Mouse (Mus musculus) liver, postnatal 0 days (tissue): ENCODE results near the gene Efhc1. TPM values are rescaled to one million over a fixed set of nuclear protein-coding genes. Genes with fewer than 3 reads are reported as not detected.
A peak's percentile ranks its signal among the peaks of the same experiment; 100 is the strongest.

ENCODE experiments used
- ATAC-seq: fragments of 200-750 bp; cut with Nextera tagmentation; 2 replicates; pipeline ENCODE4 v1.8.0; 2017; ENCODE audit warnings: mild to moderate bottlenecking, moderate library complexity
- DNase-seq: peaks from one replicate; pipeline ENCODE4 v3.0.0-alpha.2; 2016
- H3K27ac ChIP-seq: fragments of 300-500 bp; sonication (generic); 2 replicates; pipeline ENCODE4 v1.5.1; 2014; ENCODE audit warnings: antibody characterized with exemption, moderate library complexity, mild to moderate bottlenecking, low read depth
- H3K27me3 ChIP-seq: fragments of 300-500 bp; sonication (generic); 2 replicates; pipeline ENCODE4 v1.6.1; 2014; ENCODE audit warnings: low read length, control low read depth, mixed read lengths; ENCODE audit not compliant: insufficient read depth
- H3K36me3 ChIP-seq: fragments of 300-500 bp; sonication (generic); replicated peaks from 2 replicates; pipeline ENCODE4 v1.6.1; 2014; ENCODE audit warnings: mild to moderate bottlenecking, control low read depth, low read length, moderate library complexity, mixed read lengths; ENCODE audit not compliant: insufficient read depth
- H3K4me1 ChIP-seq: fragments of 300-500 bp; sonication (generic); 2 replicates; pipeline ENCODE4 v1.6.1; 2014; ENCODE audit warnings: antibody characterized with exemption, mild to moderate bottlenecking, control low read depth; ENCODE audit not compliant: insufficient read depth
- H3K4me2 ChIP-seq: fragments of 300-500 bp; sonication (generic); 2 replicates; pipeline ENCODE4 v1.6.1; 2014; ENCODE audit warnings: low read depth, mild to moderate bottlenecking, low read length, moderate library complexity, mixed read lengths
- H3K4me3 ChIP-seq: fragments of 300-500 bp; sonication (generic); 2 replicates; pipeline ENCODE4 v1.5.1; 2014; ENCODE audit warnings: low read depth, low read length
- H3K9ac ChIP-seq: fragments of 300-500 bp; sonication (generic); replicated peaks from 2 replicates; pipeline ENCODE4 v1.6.1; 2014; ENCODE audit warnings: mild to moderate bottlenecking, moderate library complexity
- H3K9me3 ChIP-seq: fragments of 300-500 bp; sonication (generic); 2 replicates; pipeline ENCODE4 v1.6.1; 2016; ENCODE audit warnings: mild to moderate bottlenecking, control low read depth, low read length, mixed read lengths
- CTCF ChIP-seq: sonication (generic); IDR thresholded peaks from 2 replicates; pipeline ENCODE4 v1.5.1; 2016; ENCODE audit warnings: antibody characterized with exemption, low read depth
- EP300 ChIP-seq: IDR thresholded peaks from 2 replicates; pipeline ENCODE4 v1.6.1; 2016; ENCODE audit warnings: antibody characterized with exemption, low read depth, mild to moderate bottlenecking
- WGBS: fragments of 180-500 bp; shearing (Covaris S2); extraction: QIAGEN DNeasy Blood & Tissue Kit; methylation state at CpG from one replicate; pipeline ENCODE4 v1.1.7; 2014; ENCODE audit not compliant: insufficient replicate concordance; 5-methylcytosine and 5-hydroxymethylcytosine counted together
- polyA plus RNA-seq: library from polyadenylated mRNA; unstranded; fragments of >200 nt; fragmentation: Nextera tagmentation; extraction: Ambion mirVana; gene quantifications from 2 replicates; pipeline ENCODE4 v1.2.1, GENCODE M21; 2015

Gene Efhc1
- polyA plus RNA-seq, 1 experiment from 2014 or later, result 0.34 TPM

DNA sequence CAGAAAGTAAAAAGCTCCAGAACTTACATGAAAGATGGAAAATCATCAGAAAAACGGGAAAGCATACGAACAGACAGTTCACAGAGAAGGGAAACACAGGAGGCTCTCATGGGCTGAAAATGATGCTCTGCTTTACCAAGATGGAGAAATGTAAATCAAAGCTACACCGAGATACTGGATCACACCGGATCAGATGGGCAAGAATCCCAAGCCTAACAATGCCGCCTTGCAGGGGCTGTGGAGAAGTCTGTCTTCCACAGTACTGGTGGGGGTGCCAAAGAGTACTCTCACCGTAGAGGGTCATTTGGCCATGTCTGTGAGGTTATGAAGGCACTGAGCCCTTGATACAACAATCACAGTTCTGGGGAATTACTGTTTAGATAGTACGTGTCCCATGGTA, 75.1 kb downstream of the Efhc1 start:
- TF ChIP-seq EP300, result no peak
- TF ChIP-seq CTCF, result no peak
- 77% methylated on average over 7 of the region's 7 CpGs for WGBS
- Histone ChIP-seq H3K4me3 (no peak overlapping the region), H3K4me1 (peaks cover 6% of the 10 kb centered on the region; the same call in 1 of the 2 replicates), H3K4me2 (no peak overlapping the region), H3K9ac (no peak overlapping the region), H3K9me3 (no peaks in the 10 kb centered on the region), H3K27me3 (no peaks in the 10 kb centered on the region), H3K36me3 (no peaks in the 10 kb centered on the region; the same call in 1 of the 2 replicates), H3K27ac (no peak overlapping the region)
- no peak for ATAC-seq
- no peak for DNase-seq

DNA sequence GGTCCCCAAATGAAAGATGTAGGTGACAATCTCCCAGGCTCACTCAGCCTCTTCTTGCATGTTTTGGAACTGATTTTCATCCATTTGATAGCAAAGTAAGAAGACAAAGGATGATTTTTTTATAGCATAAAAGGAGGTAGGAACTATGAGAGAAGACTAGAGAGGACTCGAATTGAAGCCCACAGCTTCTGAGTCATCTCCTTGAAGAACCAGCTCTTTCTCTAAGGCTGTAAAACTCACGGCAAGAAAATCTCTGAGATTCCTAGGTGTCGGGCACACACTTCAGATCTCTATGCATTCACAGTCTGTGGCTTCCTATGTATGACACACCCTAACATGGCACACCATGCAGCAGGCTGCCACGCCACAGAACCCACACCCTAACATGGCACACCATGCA, 77.6 kb downstream of the Efhc1 start:
- Histone ChIP-seq H3K4me1 (peaks cover 6% of the 10 kb centered on the region; the same call in 1 of the 2 replicates), H3K9me3 (no peaks in the 10 kb centered on the region), H3K27ac (no peak overlapping the region), H3K27me3 (no peaks in the 10 kb centered on the region), H3K9ac (no peak overlapping the region), H3K4me2 (no peak overlapping the region), H3K4me3 (no peak overlapping the region), H3K36me3 (no peaks in the 10 kb centered on the region; the same call in 1 of the 2 replicates)
- DNase-seq (no peak), ATAC-seq (no peak)
- TF ChIP-seq CTCF, result no peak
- WGBS, result 79% methylated on average over 4 of the region's 4 CpGs

DNA sequence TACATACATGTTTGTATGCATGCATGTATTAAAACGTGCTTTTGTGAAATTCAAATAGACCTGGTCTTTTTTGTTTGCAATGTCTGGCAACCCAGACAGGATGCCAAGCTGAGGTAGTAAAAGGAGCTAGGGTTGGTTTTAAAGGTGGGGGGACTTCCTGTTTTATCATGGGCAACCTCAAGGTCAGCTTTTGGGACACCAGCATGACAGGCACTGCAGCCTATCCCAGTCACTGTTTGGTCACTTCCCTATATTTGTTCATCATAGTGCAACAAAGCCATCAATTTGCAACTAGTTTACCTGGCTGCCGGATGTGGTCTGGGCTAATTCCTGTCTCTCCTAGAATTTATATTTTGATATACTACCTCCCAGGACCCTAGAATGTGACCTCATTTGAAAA, 80.2 kb downstream of the Efhc1 start:
- no peaks in the 10 kb centered on the region; the same call in 1 of the 2 replicates for H3K36me3 ChIP-seq
- peaks cover 6% of the 10 kb centered on the region; the same call in 1 of the 2 replicates for H3K4me1 ChIP-seq
- TF ChIP-seq CTCF, result no peak
- no peak for TF ChIP-seq EP300
- no peak overlapping the region for H3K27ac ChIP-seq
- no peak overlapping the region for H3K9ac ChIP-seq
- peak; percentile 44; the same call in 1 of the 2 replicates for ATAC-seq
- H3K4me3 ChIP-seq, result no peak overlapping the region
- H3K27me3 ChIP-seq, result no peaks in the 10 kb centered on the region
- no peaks in the 10 kb centered on the region for H3K9me3 ChIP-seq
- 76% methylated on average over 2 of the region's 2 CpGs for WGBS
- DNase-seq, result no peak
- no peak overlapping the region for H3K4me2 ChIP-seq

DNA sequence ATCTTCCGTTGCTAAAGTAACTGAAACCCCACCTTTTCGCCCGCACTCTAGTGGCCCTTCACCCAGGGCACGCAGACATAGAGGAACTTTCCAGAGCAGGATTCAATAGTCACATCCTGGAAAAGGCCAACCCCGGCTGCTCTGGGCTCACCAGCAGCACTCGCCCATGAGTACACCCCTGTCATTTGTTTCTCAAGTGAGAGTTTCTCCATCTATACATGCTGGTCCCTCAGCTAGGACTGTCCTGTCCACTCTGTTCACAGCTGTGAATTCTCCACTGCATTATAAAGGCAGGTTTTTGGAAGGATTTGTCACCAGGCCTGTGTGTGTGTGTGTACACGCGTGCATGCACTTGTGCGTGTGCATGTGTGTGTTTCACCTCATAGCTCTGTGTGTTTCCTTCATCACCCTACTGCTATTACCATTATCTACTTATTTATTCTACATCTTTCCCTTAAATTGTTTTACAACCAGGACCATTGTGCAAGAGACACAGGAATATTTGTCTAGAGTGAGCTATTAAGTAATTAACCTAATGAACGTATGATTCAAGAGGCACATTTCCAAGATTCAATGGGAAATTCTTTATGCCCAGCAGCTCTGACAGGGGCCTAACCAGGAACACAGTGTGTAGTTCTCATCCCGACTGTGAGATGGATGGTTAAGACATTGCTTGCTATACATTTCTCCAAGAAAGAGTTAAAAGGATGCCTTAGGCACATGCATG, 81.8 kb downstream of the Efhc1 start:
- Histone ChIP-seq H3K4me2 (no peak overlapping the region), H3K9ac (no peak overlapping the region), H3K36me3 (no peaks in the 10 kb centered on the region; the same call in none of the 2 replicates), H3K4me3 (no peak overlapping the region), H3K27me3 (no peaks in the 10 kb centered on the region), H3K9me3 (no peaks in the 10 kb centered on the region), H3K4me1 (no peaks in the 10 kb centered on the region; the same call in 1 of the 2 replicates), H3K27ac (no peak overlapping the region)
- TF ChIP-seq EP300, result no peak
- TF ChIP-seq CTCF, result no peak
- no peak for DNase-seq
- no peak for ATAC-seq
- 83% methylated on average over 11 of the region's 11 CpGs for WGBS

DNA sequence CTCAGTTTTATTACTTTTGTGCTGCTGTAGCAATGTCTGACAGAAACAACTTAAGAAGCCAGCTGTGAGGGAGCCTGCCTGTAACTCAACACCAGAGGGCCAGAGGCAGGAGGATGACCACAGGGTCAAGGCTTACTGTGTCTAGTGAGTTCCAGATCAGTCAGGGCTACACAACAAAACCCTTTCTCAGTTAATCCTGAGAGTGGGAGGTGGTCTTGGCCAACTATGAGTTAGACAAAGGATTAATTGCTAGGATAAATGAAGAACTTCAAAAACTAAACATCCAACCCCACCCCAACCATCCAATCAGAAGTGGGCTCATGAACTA, 82.3 kb downstream of the Efhc1 start:
- Histone ChIP-seq H3K4me3 (no peak overlapping the region), H3K36me3 (no peaks in the 10 kb centered on the region; the same call in none of the 2 replicates), H3K9me3 (no peaks in the 10 kb centered on the region), H3K27ac (no peak overlapping the region), H3K4me1 (no peaks in the 10 kb centered on the region; the same call in 1 of the 2 replicates), H3K4me2 (no peak overlapping the region), H3K27me3 (no peaks in the 10 kb centered on the region), H3K9ac (no peak overlapping the region)
- TF ChIP-seq EP300 (no peak), CTCF (no peak)
- DNase-seq (no peak), ATAC-seq (no peak)

DNA sequence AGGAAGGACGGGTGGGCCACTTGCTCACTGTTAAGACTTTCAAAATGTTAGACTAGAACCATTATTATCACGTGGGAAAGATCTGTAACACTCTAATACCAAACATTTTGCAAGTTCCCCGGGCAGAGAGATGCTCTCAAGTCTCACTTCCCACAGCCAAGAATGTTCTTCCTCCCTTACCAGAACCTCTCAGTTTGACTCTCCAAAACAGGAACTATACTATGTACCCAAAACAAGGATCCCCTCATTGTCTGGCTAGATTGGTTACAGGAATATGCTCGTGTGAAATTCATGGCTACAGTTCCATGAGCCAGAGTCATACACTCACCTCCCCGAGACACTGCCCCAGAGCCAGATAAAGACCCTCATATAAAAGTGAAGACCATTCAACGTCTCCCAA, 84.5 kb downstream of the Efhc1 start:
- no peak for TF ChIP-seq CTCF
- no peak for TF ChIP-seq EP300
- DNase-seq (no peak), ATAC-seq (no peak)
- no peaks in the 10 kb centered on the region; the same call in 1 of the 2 replicates for H3K4me1 ChIP-seq
- no peaks in the 10 kb centered on the region for H3K9me3 ChIP-seq
- no peaks in the 10 kb centered on the region; the same call in none of the 2 replicates for H3K36me3 ChIP-seq
- 55% methylated on average over 6 of the region's 6 CpGs for WGBS
- no peaks in the 10 kb centered on the region for H3K27me3 ChIP-seq
- H3K4me2 ChIP-seq, result no peak overlapping the region
- no peak overlapping the region for H3K4me3 ChIP-seq
- no peak overlapping the region for H3K27ac ChIP-seq
- H3K9ac ChIP-seq, result no peak overlapping the region
